Mouse (Mus musculus): ENCODE measurements around the gene Xlr4a. TPM values are rescaled to one million over a fixed set of nuclear protein-coding genes. Genes with fewer than 3 reads are reported as not detected.

Xlr4a gene
- polyA plus RNA-seq, 1 experiment from 2014 or later, result not detected

GRCm38 (mm10) chrX:73062323-73062722 lies 20.0 kb downstream of the Xlr4a start:
- Histone ChIP-seq H3K36me3 (ENCODE audit: control insufficient read depth, insufficient read depth, low read length) (no peaks in the 10 kb centered on the region), H3K4me3 (ENCODE audit: low read depth, low read length) (no peak overlapping the region), H3K27me3 (ENCODE audit: control insufficient read depth, insufficient read depth, low read length) (no peaks in the 10 kb centered on the region), H3K4me1 (replicated peaks; ENCODE audit: control insufficient read depth, insufficient read depth, low read length) (no peaks in the 10 kb centered on the region), H3K27ac (ENCODE audit: low read depth, low read length) (no peak overlapping the region), H3K4me2 (ENCODE audit: low read depth, low read length, severe bottlenecking) (no peak overlapping the region), H3K9me3 (ENCODE audit: control insufficient read depth, low read length) (no peaks in the 10 kb centered on the region), H3K9ac (ENCODE audit: low read length) (no peak overlapping the region)
- DNase-seq (ENCODE audit: low spot score) (no peak), ATAC-seq (replicated peaks; ENCODE audit: low FRiP score) (no peak)
- 47% methylated on average over 5 of the region's 5 CpGs for WGBS

DNA sequence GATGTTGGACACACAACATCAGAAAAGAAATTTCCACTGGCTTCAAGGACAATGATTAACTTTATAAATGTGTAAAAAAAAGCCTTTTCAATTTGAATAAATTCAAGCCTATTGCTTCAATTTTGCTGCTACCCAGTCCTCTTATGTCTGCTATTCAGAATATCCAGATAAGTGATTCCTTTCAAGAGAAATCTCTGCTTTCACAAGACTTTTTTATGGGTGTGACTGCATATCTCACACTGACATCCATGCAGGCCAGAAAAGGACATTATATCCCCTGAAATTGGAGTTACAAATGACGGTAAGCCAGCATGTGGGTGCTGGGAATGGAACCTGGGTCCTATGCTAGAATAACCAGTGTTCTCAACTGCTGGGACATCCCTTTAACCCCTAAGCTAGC lies 20.8 kb downstream of the Xlr4a start:
- 91% methylated on average over 1 of the region's 1 CpGs for WGBS
- DNase-seq (ENCODE audit: low spot score) (no peak), ATAC-seq (replicated peaks; ENCODE audit: low FRiP score) (no peak)
- Histone ChIP-seq H3K27ac (ENCODE audit: low read depth, low read length) (no peak overlapping the region), H3K9ac (ENCODE audit: low read length) (no peak overlapping the region), H3K9me3 (ENCODE audit: control insufficient read depth, low read length) (no peaks in the 10 kb centered on the region), H3K4me3 (ENCODE audit: low read depth, low read length) (no peak overlapping the region), H3K4me1 (replicated peaks; ENCODE audit: control insufficient read depth, insufficient read depth, low read length) (no peaks in the 10 kb centered on the region), H3K4me2 (ENCODE audit: low read depth, low read length, severe bottlenecking) (no peak overlapping the region), H3K27me3 (ENCODE audit: control insufficient read depth, insufficient read depth, low read length) (no peaks in the 10 kb centered on the region), H3K36me3 (ENCODE audit: control insufficient read depth, insufficient read depth, low read length) (no peaks in the 10 kb centered on the region)

GRCm38 (mm10) chrX:73053860-73054563 lies 28.3 kb downstream of the Xlr4a start:
- Histone ChIP-seq H3K36me3 (ENCODE audit: control insufficient read depth, insufficient read depth, low read length) (no peaks in the 10 kb centered on the region), H3K27me3 (ENCODE audit: control insufficient read depth, insufficient read depth, low read length) (no peaks in the 10 kb centered on the region), H3K4me1 (replicated peaks; ENCODE audit: control insufficient read depth, insufficient read depth, low read length) (no peaks in the 10 kb centered on the region), H3K9me3 (ENCODE audit: control insufficient read depth, low read length) (no peaks in the 10 kb centered on the region), H3K27ac (ENCODE audit: low read depth, low read length) (no peak overlapping the region), H3K4me3 (ENCODE audit: low read depth, low read length) (no peak overlapping the region), H3K9ac (ENCODE audit: low read length) (no peak overlapping the region; the same call in 1 of the 2 replicates), H3K4me2 (ENCODE audit: low read depth, low read length, severe bottlenecking) (no peak overlapping the region)
- peak; percentile 94 for DNase-seq (ENCODE audit: low spot score)
- peak; percentile 94 for ATAC-seq (replicated peaks; ENCODE audit: low FRiP score)
- WGBS, result 16% methylated on average over 13 of the region's 14 CpGs

DNA sequence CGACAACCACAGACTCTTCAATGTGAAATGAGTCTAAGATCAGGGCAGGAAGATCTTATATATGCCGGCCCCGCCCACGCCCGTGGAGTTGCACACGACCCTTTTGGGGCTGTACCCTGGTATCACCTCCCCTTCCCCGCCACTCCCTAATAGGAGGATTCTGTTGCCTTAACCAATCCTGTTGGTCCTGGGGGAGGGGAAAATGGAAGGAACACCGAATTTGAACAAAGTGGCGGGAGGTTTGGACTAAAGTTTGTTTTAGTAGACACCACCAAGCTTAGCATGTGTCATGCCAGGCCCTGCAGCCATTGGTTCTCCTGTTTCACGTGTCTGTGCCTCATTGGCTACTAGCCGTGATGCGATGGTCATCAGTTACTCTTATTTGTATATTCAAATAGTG lies 42.6 kb downstream of the Xlr4a start:
- Histone ChIP-seq H3K9ac (ENCODE audit: low read length) (no peak overlapping the region), H3K4me1 (replicated peaks; ENCODE audit: control insufficient read depth, insufficient read depth, low read length) (no peaks in the 10 kb centered on the region), H3K36me3 (ENCODE audit: control insufficient read depth, insufficient read depth, low read length) (no peaks in the 10 kb centered on the region), H3K4me3 (ENCODE audit: low read depth, low read length) (no peak overlapping the region), H3K9me3 (ENCODE audit: control insufficient read depth, low read length) (no peaks in the 10 kb centered on the region), H3K27me3 (ENCODE audit: control insufficient read depth, insufficient read depth, low read length) (no peaks in the 10 kb centered on the region), H3K4me2 (ENCODE audit: low read depth, low read length, severe bottlenecking) (no peak overlapping the region), H3K27ac (ENCODE audit: low read depth, low read length) (no peak overlapping the region)
- ATAC-seq (replicated peaks; ENCODE audit: low FRiP score) (no peak), DNase-seq (ENCODE audit: low spot score) (no peak)
- WGBS, result 83% methylated on average over 12 of the region's 12 CpGs

DNA sequence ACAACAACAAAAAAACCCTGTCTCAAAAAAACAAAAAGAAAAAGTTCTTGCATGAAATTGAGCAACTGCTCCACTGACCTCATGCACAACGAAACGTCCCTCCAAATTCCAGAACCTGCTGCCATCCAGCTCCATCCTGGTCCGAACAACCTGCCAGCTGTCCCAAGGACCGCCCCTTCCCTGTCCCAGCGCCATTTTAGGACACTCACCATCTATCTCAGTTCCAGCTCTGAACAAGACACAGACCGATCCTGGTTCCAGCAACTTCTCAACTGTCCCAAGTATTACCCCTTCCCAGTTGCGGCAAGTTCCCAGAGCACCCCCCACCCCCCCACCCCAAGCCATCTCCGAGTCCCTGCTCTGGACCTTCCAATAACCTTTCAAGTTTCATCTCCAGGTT lies 43.4 kb downstream of the Xlr4a start:
- H3K4me2 ChIP-seq (ENCODE audit: low read depth, low read length, severe bottlenecking), result no peak overlapping the region
- H3K27me3 ChIP-seq (ENCODE audit: control insufficient read depth, insufficient read depth, low read length), result no peaks in the 10 kb centered on the region
- no peak overlapping the region for H3K9ac ChIP-seq (ENCODE audit: low read length)
- H3K36me3 ChIP-seq (ENCODE audit: control insufficient read depth, insufficient read depth, low read length), result no peaks in the 10 kb centered on the region
- no peak for ATAC-seq (replicated peaks; ENCODE audit: low FRiP score)
- DNase-seq (ENCODE audit: low spot score), result no peak
- WGBS, result 89% methylated on average over 8 of the region's 8 CpGs
- H3K9me3 ChIP-seq (ENCODE audit: control insufficient read depth, low read length), result no peaks in the 10 kb centered on the region
- H3K4me1 ChIP-seq (replicated peaks; ENCODE audit: control insufficient read depth, insufficient read depth, low read length), result no peaks in the 10 kb centered on the region
- no peak overlapping the region for H3K27ac ChIP-seq (ENCODE audit: low read depth, low read length)
- H3K4me3 ChIP-seq (ENCODE audit: low read depth, low read length), result no peak overlapping the region

DNA sequence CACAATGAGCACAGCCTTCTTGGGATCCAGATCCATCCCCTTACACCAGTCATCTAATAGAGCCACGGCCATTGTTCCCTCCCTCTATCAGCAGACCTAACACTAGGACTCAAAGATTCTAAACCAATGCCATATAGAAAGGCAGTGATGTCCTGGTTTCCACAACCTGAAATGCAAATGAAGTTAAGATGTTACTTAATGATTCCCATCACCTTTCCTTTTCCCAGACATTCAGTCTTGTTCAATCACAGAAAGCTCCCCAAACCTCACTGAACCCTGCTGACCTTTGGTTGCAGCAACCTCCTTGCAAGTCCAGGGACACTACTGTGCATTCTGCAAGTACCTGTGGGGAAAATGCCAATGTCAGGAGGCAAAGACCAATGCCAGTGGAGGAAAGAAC lies 45.3 kb downstream of the Xlr4a start, which contains the start of gene Pnma5:
Gene Pnma5, minus strand, starts transcription at position 101 of the 400 bp plus-strand sequence.
- no peaks in the 10 kb centered on the region for H3K36me3 ChIP-seq (ENCODE audit: control insufficient read depth, insufficient read depth, low read length)
- H3K4me1 ChIP-seq (replicated peaks; ENCODE audit: control insufficient read depth, insufficient read depth, low read length), result no peaks in the 10 kb centered on the region
- ATAC-seq (replicated peaks; ENCODE audit: low FRiP score) (no peak), DNase-seq (ENCODE audit: low spot score) (no peak)
- no peaks in the 10 kb centered on the region for H3K27me3 ChIP-seq (ENCODE audit: control insufficient read depth, insufficient read depth, low read length)
- no peak within 1 kb of the TSS for H3K4me2 ChIP-seq (ENCODE audit: low read depth, low read length, severe bottlenecking)
- 89% methylated on average over 1 of the region's 1 CpGs for WGBS
- H3K9ac ChIP-seq (ENCODE audit: low read length), result no peak within 1 kb of the TSS
- H3K4me3 ChIP-seq (ENCODE audit: low read depth, low read length), result no peak within 1 kb of the TSS
- H3K27ac ChIP-seq (ENCODE audit: low read depth, low read length), result no peak within 1 kb of the TSS
- H3K9me3 ChIP-seq (ENCODE audit: control insufficient read depth, low read length), result no peaks in the 10 kb centered on the region

Other genes with a start within 250 kb of the Xlr4a start
- 109 and 122 TPM in 2 replicates for gene Cetn2, start 164.1 kb downstream of the Xlr4a start, polyA plus RNA-seq (2014; fragmentation: Nextera tagmentation; extraction: Ambion mirVana)
- 43.8 and 46.9 TPM in 2 replicates for gene Nsdhl, start 163.9 kb downstream of the Xlr4a start, polyA plus RNA-seq (2014; fragmentation: Nextera tagmentation; extraction: Ambion mirVana)
- 3.9 and 4.0 TPM in 2 replicates for gene Zfp185, start 95.1 kb downstream of the Xlr4a start, polyA plus RNA-seq (2014; fragmentation: Nextera tagmentation; extraction: Ambion mirVana)
- 0.08 TPM in 1 of 2 replicates, not detected in the other for gene Pnma5, start 45.4 kb downstream of the Xlr4a start, polyA plus RNA-seq (2014; fragmentation: Nextera tagmentation; extraction: Ambion mirVana)
- 0.29 and 0.33 TPM in 2 replicates for gene Pnma3, start 17.7 kb downstream of the Xlr4a start, polyA plus RNA-seq (2014; fragmentation: Nextera tagmentation; extraction: Ambion mirVana)
- gene Xlr3a, start 14.6 kb upstream of the Xlr4a start, polyA plus RNA-seq (2014; fragmentation: Nextera tagmentation; extraction: Ambion mirVana), result 2.3 and 3.6 TPM in 2 replicates
- gene Gm14685, start 34.6 kb upstream of the Xlr4a start, polyA plus RNA-seq (2014; fragmentation: Nextera tagmentation; extraction: Ambion mirVana), result not detected in 2 replicates
- gene Xlr5b, start 66.3 kb upstream of the Xlr4a start, polyA plus RNA-seq (2014; fragmentation: Nextera tagmentation; extraction: Ambion mirVana), result not detected in 2 replicates
- 0.16 TPM in 1 of 2 replicates, not detected in the other for gene DXBay18, start 67.0 kb upstream of the Xlr4a start, polyA plus RNA-seq (2014; fragmentation: Nextera tagmentation; extraction: Ambion mirVana)
- gene Spin2d, start 94.5 kb upstream of the Xlr4a start, polyA plus RNA-seq (2014; fragmentation: Nextera tagmentation; extraction: Ambion mirVana), result not detected in 2 replicates
- 11.5 and 12.8 TPM in 2 replicates for gene Xlr3b, start 109.7 kb upstream of the Xlr4a start, polyA plus RNA-seq (2014; fragmentation: Nextera tagmentation; extraction: Ambion mirVana)
- gene Xlr4b, start 131.9 kb upstream of the Xlr4a start, polyA plus RNA-seq (2014; fragmentation: Nextera tagmentation; extraction: Ambion mirVana), result 0.32 and 0.41 TPM in 2 replicates
- gene F8a, start 145.8 kb upstream of the Xlr4a start, polyA plus RNA-seq (2014; fragmentation: Nextera tagmentation; extraction: Ambion mirVana), result 16.4 and 17.4 TPM in 2 replicates
- not detected in 2 replicates for gene Xlr4c, start 160.7 kb upstream of the Xlr4a start, polyA plus RNA-seq (2014; fragmentation: Nextera tagmentation; extraction: Ambion mirVana)
- gene Xlr3c, start 182.9 kb upstream of the Xlr4a start, polyA plus RNA-seq (2014; fragmentation: Nextera tagmentation; extraction: Ambion mirVana), result 0.29 TPM in 1 of 2 replicates, not detected in the other
- gene Xlr5a, start 210.5 kb upstream of the Xlr4a start, polyA plus RNA-seq (2014; fragmentation: Nextera tagmentation; extraction: Ambion mirVana), result not detected in 2 replicates
- not detected in 2 replicates for gene Xlr5c, start 210.5 kb upstream of the Xlr4a start, polyA plus RNA-seq (2014; fragmentation: Nextera tagmentation; extraction: Ambion mirVana)